Mouse (Mus musculus) hindbrain, postnatal 0 days (tissue): Measurements from ENCODE around the gene Oas1g. TPM values are rescaled to one million over a fixed set of nuclear protein-coding genes. Genes with fewer than 3 reads are reported as not detected.
"Not testable (repeated sequence)": the region's sequence is repeated elsewhere in the genome, so short reads cannot be mapped to it uniquely, and the experiment has no call there.

Experiments used
- ATAC-seq: fragments of 200-750 bp; cut with Nextera tagmentation; 2 replicates; pipeline ENCODE4 v1.8.0; 2017; ENCODE audit warnings: mild to moderate bottlenecking, moderate TSS enrichment, moderate library complexity
- DNase-seq: peaks from one replicate; pipeline ENCODE4 v3.0.0-alpha.2; 2015; ENCODE audit warnings: low spot score
- H3K27ac ChIP-seq: fragments of 300-500 bp; sonication (generic); 2 replicates; pipeline ENCODE4 v1.5.1; 2014; ENCODE audit warnings: mild to moderate bottlenecking
- H3K27me3 ChIP-seq: fragments of 300-500 bp; sonication (generic); 2 replicates; pipeline ENCODE4 v1.6.1; 2014; ENCODE audit warnings: low read length, mixed read lengths; ENCODE audit not compliant: insufficient read depth
- H3K36me3 ChIP-seq: fragments of 300-500 bp; sonication (generic); 2 replicates; pipeline ENCODE4 v1.6.1; 2014; ENCODE audit warnings: low read length, mixed read lengths; ENCODE audit not compliant: insufficient read depth
- H3K4me1 ChIP-seq: fragments of 300-500 bp; sonication (generic); 2 replicates; pipeline ENCODE4 v1.6.1; 2014; ENCODE audit warnings: antibody characterized with exemption, low read length, mixed read lengths; ENCODE audit not compliant: insufficient read depth
- H3K4me2 ChIP-seq: fragments of 300-500 bp; sonication (generic); 2 replicates; pipeline ENCODE4 v1.6.1; 2014; ENCODE audit warnings: low read depth, mild to moderate bottlenecking, low read length, moderate library complexity, mixed read lengths
- H3K4me3 ChIP-seq: fragments of 300-500 bp; sonication (generic); 2 replicates; pipeline ENCODE4 v1.5.1; 2014; ENCODE audit warnings: low read length
- H3K9ac ChIP-seq: fragments of 300-500 bp; sonication (generic); replicated peaks from 2 replicates; pipeline ENCODE4 v1.6.1; 2014; ENCODE audit warnings: mild to moderate bottlenecking, low read length, moderate library complexity, mixed read lengths
- H3K9me3 ChIP-seq: fragments of 300-500 bp; sonication (generic); 2 replicates; pipeline ENCODE4 v1.6.1; 2016; ENCODE audit warnings: low read length, mixed read lengths
- CTCF ChIP-seq: IDR thresholded peaks from 2 replicates; pipeline ENCODE4 v1.5.1; 2016; ENCODE audit warnings: antibody characterized with exemption, control low read depth, low read depth
- WGBS: fragments of 180-500 bp; shearing (Covaris S2); extraction: QIAGEN DNeasy Blood & Tissue Kit; methylation state at CpG from one replicate; pipeline ENCODE4 v1.1.7; 2014; 5-methylcytosine and 5-hydroxymethylcytosine counted together
- polyA plus RNA-seq: library from polyadenylated mRNA; unstranded; fragments of >200 nt; fragmentation: Nextera tagmentation; extraction: Ambion mirVana; gene quantifications from 2 replicates; pipeline ENCODE4 v1.2.1, GENCODE M21; 2015
- total RNA-seq: library from RNA; depleted of rRNA; stranded (reverse); fragments of >200 nt; gene quantifications from 2 replicates; pipeline ENCODE4 v1.2.3, GENCODE M21; 2014

Gene Oas1g
- total and polyA plus RNA-seq, 2 experiments from 2014 or later, result 0.26 to 1.4 TPM

DNA sequence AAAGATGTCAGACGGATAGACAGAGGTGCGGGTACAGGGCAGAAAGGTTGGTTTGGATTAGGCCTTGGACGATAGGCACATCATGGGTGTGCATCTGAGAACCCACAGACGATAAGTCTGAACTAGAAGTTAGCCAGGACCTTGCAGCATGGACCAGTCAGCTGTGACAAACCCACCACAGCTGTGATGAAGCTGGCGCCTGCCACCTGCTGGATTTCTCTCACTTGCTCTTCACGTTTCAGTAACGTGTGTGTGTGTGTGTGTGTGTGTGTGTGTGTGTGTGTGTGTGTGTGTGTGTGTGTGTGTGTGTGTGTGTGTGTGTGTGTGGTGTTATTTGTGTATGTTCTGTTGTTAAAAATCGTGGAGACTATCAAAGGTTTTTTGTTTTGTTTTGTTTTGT lies 26.8 kb upstream of the Oas1g start, which contains the start of gene Oas1d:
TSS of gene Oas1d (plus strand) at position 333 of the 400 bp plus-strand sequence.
- peak; percentile 38 for TF ChIP-seq CTCF
- H3K4me3 ChIP-seq, ATAC-seq, H3K4me1 ChIP-seq, H3K27ac ChIP-seq, H3K9me3 ChIP-seq, H3K27me3 ChIP-seq, H3K4me2 ChIP-seq, H3K9ac ChIP-seq, H3K36me3 ChIP-seq: not testable (repeated sequence)
- DNase-seq, result peak; percentile 42
- WGBS, result 47% methylated on average over 8 of the region's 8 CpGs

DNA sequence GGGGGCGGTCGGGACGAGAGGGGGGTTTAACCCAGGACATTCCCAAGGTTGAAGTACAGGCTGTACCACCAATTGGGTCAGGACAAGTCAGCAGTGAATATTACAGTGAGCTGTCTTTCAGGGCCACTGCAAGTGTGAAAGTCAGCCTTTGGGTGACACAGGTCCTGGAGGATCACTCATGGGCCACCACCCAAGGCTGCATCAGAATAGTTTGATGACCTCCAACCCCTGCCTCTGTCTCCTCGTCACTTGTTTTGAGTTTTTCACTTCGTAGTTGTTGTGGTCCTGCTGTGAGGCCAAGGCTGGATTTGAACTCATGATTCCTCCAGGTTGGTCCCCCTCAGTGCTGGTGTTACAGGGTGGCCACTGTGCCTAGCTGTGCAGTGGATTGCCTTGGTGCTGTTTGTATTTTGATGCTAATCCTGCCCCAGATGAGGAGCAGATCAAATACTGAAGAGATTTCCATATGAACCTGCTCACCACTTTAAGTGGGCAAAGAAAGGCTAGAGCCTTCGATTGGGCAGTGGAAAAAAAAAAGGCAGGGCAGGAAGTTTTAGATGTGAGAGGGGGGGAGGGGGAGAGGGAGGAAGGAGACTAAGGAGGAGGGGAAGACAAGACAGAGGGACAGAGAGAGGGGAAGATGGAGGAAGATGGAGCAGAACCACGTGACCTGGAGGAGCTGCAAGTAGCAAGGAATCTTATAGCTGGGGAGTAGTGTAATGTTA lies 20.9 kb upstream of the Oas1g start:
- Histone ChIP-seq H3K4me1 (no peaks in the 10 kb centered on the region), H3K27ac (no peak overlapping the region), H3K27me3 (no peaks in the 10 kb centered on the region), H3K9ac (no peak overlapping the region), H3K36me3 (no peaks in the 10 kb centered on the region), H3K4me2 (no peak overlapping the region), H3K9me3 (no peaks in the 10 kb centered on the region), H3K4me3 (no peak overlapping the region)
- 47% methylated on average over 7 of the region's 7 CpGs for WGBS
- DNase-seq (no peak), ATAC-seq (no peak)
- TF ChIP-seq CTCF, result no peak

DNA sequence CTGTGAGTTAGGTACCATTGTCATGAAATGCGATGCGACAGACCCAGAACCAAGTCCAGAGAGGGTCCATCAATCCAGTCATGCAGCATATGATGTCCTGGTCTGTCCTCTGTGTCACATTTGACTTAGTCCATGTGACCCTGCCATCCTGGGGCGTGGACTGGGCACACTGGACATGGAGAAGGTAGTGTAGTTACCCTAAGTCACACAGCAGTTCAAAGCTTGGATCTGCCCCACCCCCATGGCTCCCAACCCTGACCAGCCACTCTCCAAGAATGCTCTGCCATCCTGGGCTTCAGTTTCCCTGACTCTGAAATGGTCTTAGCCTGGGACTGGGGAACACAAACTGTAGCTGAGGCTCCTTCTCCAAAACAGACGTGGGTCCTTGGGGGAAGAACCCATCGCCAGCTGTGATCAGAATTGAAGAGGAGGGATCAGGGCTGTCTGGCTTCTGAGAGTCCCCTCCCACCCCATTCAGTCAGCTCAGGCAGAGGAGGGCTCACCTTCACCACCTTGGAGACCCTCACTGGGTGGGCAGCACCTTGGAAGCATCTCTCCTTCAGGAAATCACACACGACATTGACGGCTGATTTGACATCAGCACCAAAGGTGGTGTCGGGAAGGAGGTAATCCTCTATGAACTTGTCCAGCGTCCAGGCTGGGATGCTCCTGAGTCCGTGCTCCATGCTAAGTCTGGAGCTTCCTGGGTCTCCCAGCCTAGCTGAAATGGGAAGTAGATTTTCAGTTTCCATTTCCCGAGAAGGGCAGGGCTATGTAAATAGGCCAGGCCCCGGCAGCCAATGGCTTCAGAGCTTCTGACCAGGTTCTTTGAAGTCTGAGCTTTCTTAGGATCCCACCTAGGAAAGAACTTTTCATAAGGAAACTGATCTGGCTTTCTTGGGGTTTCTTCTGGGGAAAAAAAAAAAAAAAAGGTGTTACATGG lies 19.6 kb upstream of the Oas1g start, which contains the start of gene Oas1a:
TSS of gene Oas1a (minus strand) at position 731 of the 943 bp plus-strand sequence.
- not testable (repeated sequence) for H3K27ac ChIP-seq, H3K4me1 ChIP-seq, H3K4me3 ChIP-seq, H3K27me3 ChIP-seq, ATAC-seq, H3K36me3 ChIP-seq, H3K9ac ChIP-seq, H3K4me2 ChIP-seq, H3K9me3 ChIP-seq, DNase-seq
- 36% methylated on average over 9 of the region's 12 CpGs for WGBS

DNA sequence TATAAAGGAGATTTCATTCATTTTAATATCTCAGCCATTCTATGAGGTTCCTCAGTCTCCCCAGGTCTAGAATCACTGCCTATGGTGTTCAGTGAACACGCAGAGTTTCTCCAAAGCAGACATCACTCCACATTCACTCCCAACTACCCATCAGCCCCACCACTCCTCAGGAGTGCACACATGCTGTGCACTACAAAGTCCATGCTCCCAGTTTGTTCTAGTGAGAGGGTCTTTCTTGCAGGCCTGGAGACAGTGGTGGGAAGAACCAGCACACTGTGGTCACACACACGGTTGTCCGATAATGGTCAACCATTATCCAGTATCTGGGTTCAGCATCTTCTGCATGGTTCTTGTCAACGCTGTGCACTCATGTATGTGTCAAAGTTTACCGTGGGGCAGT lies 14.6 kb upstream of the Oas1g start:
- no peak for ATAC-seq
- Histone ChIP-seq H3K9ac (no peak overlapping the region), H3K27ac (no peak overlapping the region), H3K9me3 (no peaks in the 10 kb centered on the region), H3K4me2 (no peak overlapping the region), H3K4me3 (no peak overlapping the region), H3K4me1 (no peaks in the 10 kb centered on the region), H3K36me3 (no peaks in the 10 kb centered on the region), H3K27me3 (no peaks in the 10 kb centered on the region)
- 96% methylated on average over 5 of the region's 5 CpGs for WGBS
- no peak for DNase-seq
- TF ChIP-seq CTCF, result no peak

DNA sequence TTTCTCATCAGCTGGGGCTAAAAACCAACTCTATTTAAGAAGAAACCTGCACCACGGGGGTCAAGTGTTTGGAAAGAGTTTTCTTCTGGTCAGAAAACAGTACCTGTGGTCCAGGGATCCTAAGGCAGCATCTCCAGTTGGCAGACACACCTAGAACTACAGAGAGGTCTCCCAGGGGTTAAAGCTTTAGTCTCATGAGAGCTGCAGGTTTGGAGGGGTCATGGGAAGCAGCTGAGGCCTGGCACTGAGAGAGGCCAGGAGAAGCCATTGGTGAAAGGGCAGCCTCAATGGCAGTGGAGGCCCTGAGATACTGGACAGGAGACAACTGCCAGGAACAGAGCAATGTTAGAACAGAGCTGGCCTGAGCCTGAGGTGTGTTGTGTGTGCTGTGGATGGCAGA lies 13.3 kb upstream of the Oas1g start:
- no peak overlapping the region for H3K4me3 ChIP-seq
- H3K4me2 ChIP-seq, result no peak overlapping the region
- DNase-seq, result no peak
- H3K27me3 ChIP-seq, result no peaks in the 10 kb centered on the region
- no peak for TF ChIP-seq CTCF
- no peak overlapping the region for H3K9ac ChIP-seq
- 63% methylated on average over 1 of the region's 1 CpGs for WGBS
- H3K27ac ChIP-seq, result no peak overlapping the region
- ATAC-seq, result no peak
- no peaks in the 10 kb centered on the region for H3K9me3 ChIP-seq
- H3K4me1 ChIP-seq, result no peaks in the 10 kb centered on the region
- no peaks in the 10 kb centered on the region for H3K36me3 ChIP-seq

DNA sequence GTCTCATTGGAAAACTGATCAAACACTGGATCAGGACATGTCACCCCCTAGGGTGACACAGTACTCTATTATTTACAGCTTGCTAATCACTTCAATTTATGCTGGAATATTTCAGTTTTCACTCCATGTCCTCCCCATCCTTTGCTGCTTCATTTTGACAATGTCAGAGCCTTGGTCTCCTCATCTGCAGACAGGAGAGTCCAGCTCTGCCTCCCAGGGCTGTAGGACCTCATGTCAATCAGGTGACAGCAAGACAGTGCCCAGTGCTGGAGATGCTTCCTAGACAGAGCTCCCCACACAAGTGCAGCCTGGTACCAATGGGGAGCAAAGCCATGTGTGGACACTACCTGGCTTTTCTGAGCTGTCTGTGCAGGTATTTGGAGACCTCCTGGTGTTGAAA lies 11.3 kb upstream of the Oas1g start:
- Histone ChIP-seq H3K27me3 (no peaks in the 10 kb centered on the region), H3K9me3 (no peaks in the 10 kb centered on the region)
- TF ChIP-seq CTCF, result no peak

More for the DNA sequence above, 11.3 kb upstream of the Oas1g start:
- Histone ChIP-seq H3K4me3 (no peak overlapping the region), H3K27ac (no peak overlapping the region), H3K9ac (no peak overlapping the region), H3K4me2 (no peak overlapping the region), H3K4me1 (no peaks in the 10 kb centered on the region), H3K36me3 (no peaks in the 10 kb centered on the region)
- DNase-seq (no peak), ATAC-seq (no peak)
